Mouse (Mus musculus) midbrain, embryonic 13.5 days (tissue): ENCODE data around the gene Mycbp2. TPM values are rescaled to one million over a fixed set of nuclear protein-coding genes. Genes with fewer than 3 reads are reported as not detected.

Experiments used
- ATAC-seq: fragments of 200-750 bp; cut with Nextera tagmentation; 2 replicates; pipeline ENCODE4 v1.8.0; 2017; ENCODE audit warnings: mild to moderate bottlenecking, moderate TSS enrichment, moderate library complexity
- H3K27ac ChIP-seq: fragments of 300-500 bp; sonication (generic); 2 replicates; pipeline ENCODE4 v1.5.1; 2015; ENCODE audit warnings: inconsistent platforms, mild to moderate bottlenecking, moderate library complexity
- H3K27me3 ChIP-seq: fragments of 300-500 bp; sonication (generic); 2 replicates; pipeline ENCODE4 v1.6.1; 2015; ENCODE audit warnings: mild to moderate bottlenecking, inconsistent platforms
- H3K36me3 ChIP-seq: fragments of 300-500 bp; sonication (generic); 2 replicates; pipeline ENCODE4 v1.6.1; 2015; ENCODE audit warnings: mild to moderate bottlenecking, inconsistent platforms
- H3K4me1 ChIP-seq: fragments of 300-500 bp; sonication (generic); replicated peaks from 2 replicates; pipeline ENCODE4 v1.6.1; 2015; ENCODE audit warnings: inconsistent platforms
- H3K4me2 ChIP-seq: fragments of 300-500 bp; sonication (generic); replicated peaks from 2 replicates; pipeline ENCODE4 v1.6.1; 2015; ENCODE audit warnings: moderate library complexity, mild to moderate bottlenecking, inconsistent platforms
- H3K4me3 ChIP-seq: fragments of 300-500 bp; sonication (generic); replicated peaks from 2 replicates; pipeline ENCODE4 v1.5.1; 2015; ENCODE audit warnings: mild to moderate bottlenecking, inconsistent platforms
- H3K9ac ChIP-seq: fragments of 300-500 bp; sonication (generic); replicated peaks from 2 replicates; pipeline ENCODE4 v1.6.1; 2015; ENCODE audit warnings: mild to moderate bottlenecking, inconsistent platforms
- H3K9me3 ChIP-seq: fragments of 300-500 bp; sonication (generic); 2 replicates; pipeline ENCODE4 v1.6.1; 2016; ENCODE audit warnings: mild to moderate bottlenecking, inconsistent platforms
- WGBS: fragments of 180-500 bp; shearing (Covaris S2); methylation state at CpG from one replicate; pipeline ENCODE4 v1.1.7; 2015; 5-methylcytosine and 5-hydroxymethylcytosine counted together
- polyA plus RNA-seq: library from polyadenylated mRNA; unstranded; fragments of >200 nt; fragmentation: Nextera tagmentation; extraction: Ambion mirVana; gene quantifications from 2 replicates; pipeline ENCODE4 v1.2.1, GENCODE M21; 2015

The Mycbp2 gene
- polyA plus RNA-seq, 1 experiment from 2014 or later, result 47.4 TPM

DNA sequence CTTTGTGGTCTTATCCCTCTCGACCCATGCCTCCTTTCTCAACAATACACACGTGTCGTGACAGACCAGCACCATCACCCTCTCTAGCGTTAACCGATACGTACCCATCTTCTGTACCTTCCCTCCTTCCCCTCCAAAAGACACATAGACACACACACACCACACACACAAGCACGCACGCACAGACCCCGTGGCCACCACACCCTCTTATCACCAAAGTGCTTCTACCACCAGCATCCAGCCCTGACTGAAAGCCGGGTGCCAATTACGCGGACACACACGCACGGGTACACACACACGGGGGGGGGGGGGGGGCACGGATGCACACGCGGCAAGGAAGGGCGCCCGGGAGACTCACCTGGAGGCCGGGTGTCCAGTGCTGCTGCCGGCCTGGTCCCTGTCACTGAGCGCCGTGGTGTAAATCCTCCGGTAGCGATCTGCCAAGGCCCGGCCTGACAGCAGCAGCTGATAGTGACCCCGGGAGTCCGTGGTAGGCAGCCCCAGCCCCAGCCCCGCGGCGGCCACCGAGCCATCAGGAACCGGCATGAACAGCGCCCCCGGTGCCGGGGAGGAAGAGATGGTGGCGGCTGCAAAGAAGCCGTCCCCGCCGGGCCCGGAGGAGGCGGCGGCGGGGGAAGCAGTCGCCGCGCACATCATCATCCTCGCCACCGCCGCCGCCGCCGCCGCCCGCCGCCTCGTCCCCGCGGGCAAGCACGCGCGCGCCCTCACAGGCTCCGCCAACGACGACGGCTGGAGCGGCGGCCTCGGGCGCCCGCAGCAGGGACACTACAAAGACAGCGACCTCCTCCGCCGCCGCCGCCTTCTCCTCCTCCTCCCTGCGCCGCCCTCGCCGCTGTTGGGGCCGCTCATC is 521 bp downstream of the Mycbp2 start:
- no peaks in the 10 kb centered on the region for H3K36me3 ChIP-seq
- under 1% methylated on average over 65 of the region's 83 CpGs for WGBS

DNA sequence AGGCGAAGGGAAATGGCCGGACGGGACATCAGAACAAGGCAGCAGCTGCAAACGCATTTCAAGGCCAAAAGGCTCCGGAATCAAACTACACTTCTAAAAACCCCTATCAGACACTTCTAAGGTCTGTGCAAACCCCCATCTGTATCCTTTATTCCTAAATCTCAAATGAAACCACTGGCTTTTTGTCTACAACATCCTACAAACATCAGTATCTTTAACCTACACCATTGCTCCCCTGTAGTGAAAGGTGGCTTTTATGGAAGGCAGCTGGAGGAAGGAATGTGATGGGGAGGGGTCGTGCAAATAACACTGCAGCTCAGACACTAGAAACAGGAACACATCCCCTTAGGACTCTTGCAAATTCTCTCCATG is 1.1 kb downstream of the Mycbp2 start:
- Histone ChIP-seq H3K27ac (peak overlapping the region; percentile 98), H3K36me3 (no peaks in the 10 kb centered on the region), H3K4me2 (peak overlapping the region; percentile 75), H3K4me3 (peak overlapping the region; percentile 80), H3K4me1 (peaks cover 48% of the 10 kb centered on the region), H3K9me3 (no peaks in the 10 kb centered on the region), H3K9ac (peak overlapping the region; percentile 90), H3K27me3 (no peaks in the 10 kb centered on the region)
- 4% methylated on average over 6 of the region's 6 CpGs for WGBS
- no peak for ATAC-seq

More for the DNA sequence above, 521 bp downstream of the Mycbp2 start:
- H3K4me3 ChIP-seq, result peak overlapping the region; percentile 80
- H3K4me2 ChIP-seq, result peak overlapping the region; percentile 75
- no peaks in the 10 kb centered on the region for H3K9me3 ChIP-seq
- peaks cover 48% of the 10 kb centered on the region for H3K4me1 ChIP-seq
- peak overlapping the region; percentile 90 for H3K9ac ChIP-seq
- H3K27me3 ChIP-seq, result no peaks in the 10 kb centered on the region
- peak; percentile 69 for ATAC-seq
- H3K27ac ChIP-seq, result peak overlapping the region; percentile 98

DNA sequence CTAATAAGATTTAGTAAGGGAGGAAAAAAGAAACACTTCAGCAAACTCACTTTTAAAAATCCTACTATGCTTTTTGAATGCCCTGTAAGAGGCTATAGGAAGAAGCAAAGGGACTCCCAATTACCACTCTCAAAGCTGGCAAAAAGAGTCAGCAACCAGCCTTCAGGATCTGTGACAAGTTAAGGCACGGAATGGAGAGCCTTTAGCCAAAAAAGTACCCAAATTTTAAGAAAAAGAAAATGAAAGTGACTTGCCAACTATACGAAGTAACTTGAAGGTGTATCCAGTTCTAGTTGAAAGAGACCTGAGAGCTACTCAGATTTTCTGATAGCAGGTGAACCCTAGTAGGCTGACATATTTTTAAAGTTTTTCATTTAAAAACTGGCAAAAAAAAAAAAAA is 1.6 kb downstream of the Mycbp2 start:
- 51% methylated on average over 2 of the region's 2 CpGs for WGBS
- no peak for ATAC-seq
- Histone ChIP-seq H3K9ac (peak overlapping the region; percentile 90), H3K4me1 (peaks cover 43% of the 10 kb centered on the region), H3K4me2 (peak overlapping the region; percentile 75), H3K4me3 (peak overlapping the region; percentile 80), H3K27ac (no peak overlapping the region; the same call in 1 of the 2 replicates), H3K9me3 (no peaks in the 10 kb centered on the region), H3K36me3 (no peaks in the 10 kb centered on the region), H3K27me3 (no peaks in the 10 kb centered on the region)

DNA sequence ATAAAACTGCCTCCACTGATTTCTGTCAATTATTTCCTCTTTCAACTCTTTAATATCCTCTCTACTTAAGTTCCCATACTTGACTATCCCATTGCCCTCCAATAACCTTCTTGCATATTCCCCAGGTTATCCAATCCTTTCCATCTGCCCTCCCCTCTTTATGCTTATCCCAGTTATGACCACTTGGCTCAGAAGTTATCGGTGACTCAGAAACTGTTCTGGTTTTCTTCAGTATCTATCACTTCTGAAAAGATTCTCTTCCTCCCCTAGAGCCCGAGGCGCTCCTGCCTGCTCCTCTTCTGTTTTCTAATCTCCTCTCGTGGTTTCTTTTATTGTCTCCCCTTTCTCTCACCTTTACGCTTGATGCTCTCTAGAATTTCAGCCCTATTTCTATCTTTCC is 2.8 kb downstream of the Mycbp2 start:
- peak overlapping the region; percentile 5; the same call in 1 of the 2 replicates for H3K4me3 ChIP-seq
- 64% methylated on average over 5 of the region's 5 CpGs for WGBS
- H3K9me3 ChIP-seq, result no peaks in the 10 kb centered on the region
- H3K9ac ChIP-seq, result no peak overlapping the region
- H3K4me2 ChIP-seq, result peak overlapping the region; percentile 40
- H3K27ac ChIP-seq, result no peak overlapping the region
- no peaks in the 10 kb centered on the region for H3K27me3 ChIP-seq
- no peak for ATAC-seq
- H3K36me3 ChIP-seq, result no peaks in the 10 kb centered on the region
- peaks cover 40% of the 10 kb centered on the region for H3K4me1 ChIP-seq

DNA sequence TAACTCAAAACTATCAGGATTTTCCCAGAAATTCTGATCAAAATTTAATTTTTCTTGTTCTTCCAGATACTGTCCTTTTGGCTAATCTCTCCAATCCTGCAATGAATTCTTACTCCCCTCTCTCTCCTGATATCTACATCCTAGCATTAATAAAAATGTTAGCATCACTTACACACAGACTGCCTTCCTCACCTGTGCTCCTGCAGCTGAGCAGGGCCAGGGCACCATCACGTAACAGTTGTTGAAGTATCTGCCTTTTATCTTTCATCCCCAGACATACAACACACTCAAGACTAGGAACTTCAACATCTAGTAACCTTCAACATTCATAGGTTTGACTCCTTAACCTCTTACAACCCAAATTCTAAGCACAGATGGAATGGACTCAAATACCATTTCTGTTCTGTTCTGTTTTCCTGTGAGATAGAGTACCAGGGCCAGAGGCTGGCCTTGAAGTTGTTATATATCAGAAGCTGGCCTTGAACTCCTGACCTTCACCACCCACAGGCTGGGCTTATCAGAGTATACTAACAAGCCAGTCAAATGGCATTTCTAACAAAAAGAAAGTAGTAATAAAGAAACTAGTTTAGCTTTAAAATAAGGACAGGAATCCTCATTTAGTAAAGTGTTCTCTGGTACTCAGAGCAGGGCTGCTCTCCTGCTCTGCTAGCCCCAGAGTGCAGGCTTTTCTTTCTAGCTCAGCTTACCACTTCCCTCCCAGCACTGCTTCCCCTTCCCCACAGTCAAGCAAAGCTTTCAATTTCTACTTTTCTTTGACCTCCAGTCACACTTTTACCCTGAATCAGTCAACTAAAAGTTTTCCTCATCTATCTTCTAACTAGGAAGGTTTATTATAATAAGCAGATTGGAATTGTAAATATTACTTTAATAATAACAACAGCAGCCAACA is 5.0 kb downstream of the Mycbp2 start:
- Histone ChIP-seq H3K27me3 (no peaks in the 10 kb centered on the region), H3K4me3 (no peak overlapping the region), H3K9ac (no peak overlapping the region), H3K4me2 (no peak overlapping the region), H3K27ac (no peak overlapping the region), H3K4me1 (peaks cover 34% of the 10 kb centered on the region), H3K36me3 (no peaks in the 10 kb centered on the region), H3K9me3 (no peaks in the 10 kb centered on the region)
- ATAC-seq, result no peak
- WGBS, result 87% methylated on average over 1 of the region's 1 CpGs

DNA sequence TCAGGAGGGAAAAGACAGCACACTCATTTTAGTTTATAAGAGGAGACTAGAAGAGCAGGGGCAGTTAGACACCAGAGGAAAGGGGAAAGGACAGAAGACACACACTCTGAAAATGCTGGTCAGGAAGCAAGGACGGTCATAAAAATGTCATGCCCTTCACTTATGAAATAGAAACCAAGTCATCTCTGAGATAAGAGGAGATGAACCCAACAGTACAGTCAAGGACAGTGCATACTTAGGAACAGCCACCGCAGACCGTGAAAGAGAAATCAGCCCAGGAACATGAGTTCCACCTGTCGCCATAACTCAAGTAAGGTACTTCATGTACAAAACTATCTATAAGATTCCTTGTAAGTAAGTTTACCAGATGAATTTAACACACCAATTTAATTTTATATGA is 33.7 kb downstream of the Mycbp2 start:
- H3K27ac ChIP-seq, result no peak overlapping the region
- peaks cover 37% of the 10 kb centered on the region for H3K36me3 ChIP-seq
- no peak overlapping the region for H3K9ac ChIP-seq
- H3K4me2 ChIP-seq, result no peak overlapping the region
- no peaks in the 10 kb centered on the region for H3K4me1 ChIP-seq
- H3K9me3 ChIP-seq, result peaks cover 4% of the 10 kb centered on the region; the same call in 1 of the 2 replicates
- H3K27me3 ChIP-seq, result no peaks in the 10 kb centered on the region
- ATAC-seq, result no peak
- no peak overlapping the region for H3K4me3 ChIP-seq
- 96% methylated on average over 4 of the region's 4 CpGs for WGBS

DNA sequence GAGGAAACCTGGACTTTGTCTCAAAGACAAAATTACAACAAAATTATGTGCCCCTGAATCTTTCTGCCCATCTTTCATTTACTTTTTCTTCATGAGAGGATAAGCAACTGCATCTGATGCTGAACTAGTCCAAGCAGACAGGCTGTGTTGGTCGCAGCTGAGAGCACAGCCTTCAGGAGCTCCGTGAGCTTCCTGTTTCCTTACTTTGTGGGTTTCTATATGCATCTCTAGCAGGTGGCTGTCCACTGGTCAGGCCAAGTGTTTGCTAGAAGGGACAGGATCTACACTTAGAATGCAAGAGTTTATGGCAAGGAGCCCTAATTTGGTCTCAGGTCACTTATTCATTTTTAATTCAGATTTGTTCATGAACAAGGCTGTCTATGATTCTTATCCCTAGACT is 50.4 kb downstream of the Mycbp2 start:
- no peaks in the 10 kb centered on the region for H3K9me3 ChIP-seq
- WGBS, result 96% methylated on average over 2 of the region's 2 CpGs
- no peaks in the 10 kb centered on the region for H3K4me1 ChIP-seq
- no peaks in the 10 kb centered on the region for H3K27me3 ChIP-seq
- no peak overlapping the region for H3K27ac ChIP-seq
- ATAC-seq, result no peak
- H3K9ac ChIP-seq, result no peak overlapping the region
- no peak overlapping the region for H3K4me2 ChIP-seq
- no peak overlapping the region for H3K4me3 ChIP-seq
- H3K36me3 ChIP-seq, result peaks cover 36% of the 10 kb centered on the region

DNA sequence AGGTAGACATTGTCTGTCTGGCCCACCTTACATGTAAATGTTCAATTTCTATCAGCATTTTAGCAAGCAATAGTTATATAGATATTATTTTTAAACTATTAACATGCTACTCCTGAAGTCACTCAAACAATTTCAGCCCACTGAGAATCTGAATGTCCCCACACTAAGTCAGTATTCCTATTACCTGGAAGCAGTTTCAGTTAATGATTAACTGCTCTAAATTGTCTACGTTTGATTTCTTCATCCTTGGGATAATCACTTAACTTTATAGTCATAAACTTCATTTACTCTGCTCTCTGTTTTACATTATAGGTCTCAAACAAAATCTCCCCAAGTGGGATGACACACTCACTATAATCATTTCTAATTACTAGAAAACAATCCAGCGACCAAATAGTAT is 60.0 kb downstream of the Mycbp2 start:
- Histone ChIP-seq H3K36me3 (peaks cover 22% of the 10 kb centered on the region), H3K9ac (no peak overlapping the region), H3K4me2 (no peak overlapping the region), H3K9me3 (no peaks in the 10 kb centered on the region), H3K4me3 (no peak overlapping the region), H3K27ac (no peak overlapping the region), H3K27me3 (no peaks in the 10 kb centered on the region), H3K4me1 (no peaks in the 10 kb centered on the region)
- ATAC-seq, result no peak
- 92% methylated on average over 2 of the region's 2 CpGs for WGBS

DNA sequence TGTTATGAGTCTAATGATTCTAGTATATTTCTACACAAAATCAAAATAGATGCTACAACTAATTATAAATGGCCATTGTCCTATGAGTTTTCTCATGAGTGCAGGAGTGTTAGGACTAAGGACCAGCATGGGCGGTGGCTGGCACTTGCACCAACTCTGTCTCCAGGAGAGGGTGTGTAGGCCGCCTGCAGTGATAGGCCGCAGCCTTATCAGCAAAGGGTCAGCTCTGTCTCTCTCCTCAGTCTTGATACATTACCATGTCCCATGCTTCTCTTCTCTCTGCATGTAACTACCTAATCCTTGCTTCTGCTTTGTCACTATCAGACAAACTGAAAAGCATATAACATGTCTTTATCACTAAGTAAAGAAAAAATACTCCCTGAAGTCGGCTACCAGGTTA is 69.9 kb downstream of the Mycbp2 start:
- Histone ChIP-seq H3K4me2 (no peak overlapping the region), H3K4me1 (no peaks in the 10 kb centered on the region), H3K4me3 (no peak overlapping the region), H3K27ac (no peak overlapping the region), H3K36me3 (peaks cover 18% of the 10 kb centered on the region), H3K9ac (no peak overlapping the region), H3K9me3 (no peaks in the 10 kb centered on the region), H3K27me3 (no peaks in the 10 kb centered on the region)
- no peak for ATAC-seq
- WGBS, result 96% methylated on average over 4 of the region's 4 CpGs

DNA sequence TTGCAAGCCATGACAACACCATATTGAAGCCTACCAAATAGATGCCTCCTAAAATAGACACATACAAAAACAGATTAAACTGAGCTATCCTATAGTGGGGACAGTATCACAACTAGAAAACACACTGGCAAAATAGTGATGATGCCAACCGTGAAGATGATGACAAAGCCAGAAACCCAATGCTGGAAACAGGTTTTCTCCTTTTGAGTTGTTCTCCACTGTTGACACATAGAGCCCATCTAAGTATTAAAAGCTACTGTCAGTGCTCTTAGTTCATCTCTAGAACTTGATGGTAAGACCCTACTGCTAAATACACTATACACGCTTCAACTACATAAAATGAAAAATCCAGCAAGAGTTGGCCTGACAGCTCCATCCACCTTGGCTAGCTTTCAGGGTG is 86.2 kb downstream of the Mycbp2 start:
- H3K27me3 ChIP-seq, result no peaks in the 10 kb centered on the region
- 99% methylated on average over 2 of the region's 2 CpGs for WGBS

DNA sequence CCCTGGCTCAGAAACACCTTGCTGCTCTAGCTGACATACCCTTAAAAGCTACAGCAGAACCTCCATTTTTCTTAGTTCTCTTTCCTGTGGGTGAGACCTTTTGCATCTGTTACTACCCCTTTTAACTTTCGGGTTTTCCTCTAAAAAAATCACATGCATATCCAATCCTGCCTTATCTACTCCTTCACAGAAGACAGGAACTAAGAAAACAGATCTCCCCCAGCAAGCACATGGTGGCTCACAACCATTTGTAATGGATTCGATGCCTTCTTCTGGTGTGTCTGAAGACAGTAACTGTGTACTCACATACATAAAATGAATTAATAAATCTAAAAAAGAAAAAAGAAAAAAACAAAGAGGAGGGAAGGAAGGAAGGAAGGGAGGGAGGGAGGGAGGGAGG is 87.9 kb downstream of the Mycbp2 start:
- Histone ChIP-seq H3K27me3 (no peaks in the 10 kb centered on the region), H3K9ac (no peak overlapping the region), H3K27ac (no peak overlapping the region), H3K4me1 (no peaks in the 10 kb centered on the region), H3K4me2 (no peak overlapping the region), H3K4me3 (no peak overlapping the region), H3K36me3 (peaks cover 32% of the 10 kb centered on the region), H3K9me3 (no peaks in the 10 kb centered on the region)
- no peak for ATAC-seq
- 92% methylated on average over 2 of the region's 2 CpGs for WGBS

More for the DNA sequence above, 86.2 kb downstream of the Mycbp2 start:
- no peak overlapping the region for H3K9ac ChIP-seq
- ATAC-seq, result no peak
- no peaks in the 10 kb centered on the region for H3K4me1 ChIP-seq
- H3K4me2 ChIP-seq, result no peak overlapping the region
- H3K4me3 ChIP-seq, result no peak overlapping the region
- no peaks in the 10 kb centered on the region for H3K9me3 ChIP-seq
- peaks cover 32% of the 10 kb centered on the region for H3K36me3 ChIP-seq
- H3K27ac ChIP-seq, result no peak overlapping the region

DNA sequence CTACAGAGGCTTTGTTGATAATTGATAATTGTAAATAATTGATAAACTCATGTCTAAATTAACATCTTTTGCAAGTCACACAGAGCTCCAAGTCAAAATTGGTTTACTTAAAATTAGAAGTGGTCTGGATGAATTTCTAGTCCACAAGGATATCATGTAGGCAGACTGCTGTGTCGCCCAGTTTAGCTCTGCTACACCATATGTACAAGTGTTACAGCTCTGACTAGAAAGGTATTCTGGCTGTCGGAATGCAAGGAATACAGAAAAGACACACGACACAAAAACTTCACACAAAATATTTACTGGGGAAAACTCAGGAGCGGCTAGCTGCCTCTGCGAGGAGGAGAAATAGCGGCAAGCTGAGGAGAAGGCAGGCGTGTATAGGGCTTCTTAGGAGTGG is 89.7 kb downstream of the Mycbp2 start:
- 94% methylated on average over 7 of the region's 7 CpGs for WGBS
- Histone ChIP-seq H3K4me3 (no peak overlapping the region), H3K4me1 (no peaks in the 10 kb centered on the region), H3K4me2 (no peak overlapping the region), H3K27me3 (no peaks in the 10 kb centered on the region), H3K36me3 (peaks cover 32% of the 10 kb centered on the region), H3K9ac (no peak overlapping the region), H3K27ac (no peak overlapping the region), H3K9me3 (no peaks in the 10 kb centered on the region)
- no peak for ATAC-seq
